Mouse (Mus musculus): Measurements from ENCODE around the gene Setd7. TPM values are rescaled to one million over a fixed set of nuclear protein-coding genes. Genes with fewer than 3 reads are reported as not detected.

Setd7 gene
- polyA plus RNA-seq, 1 experiment from 2014 or later = 2.5 TPM

DNA sequence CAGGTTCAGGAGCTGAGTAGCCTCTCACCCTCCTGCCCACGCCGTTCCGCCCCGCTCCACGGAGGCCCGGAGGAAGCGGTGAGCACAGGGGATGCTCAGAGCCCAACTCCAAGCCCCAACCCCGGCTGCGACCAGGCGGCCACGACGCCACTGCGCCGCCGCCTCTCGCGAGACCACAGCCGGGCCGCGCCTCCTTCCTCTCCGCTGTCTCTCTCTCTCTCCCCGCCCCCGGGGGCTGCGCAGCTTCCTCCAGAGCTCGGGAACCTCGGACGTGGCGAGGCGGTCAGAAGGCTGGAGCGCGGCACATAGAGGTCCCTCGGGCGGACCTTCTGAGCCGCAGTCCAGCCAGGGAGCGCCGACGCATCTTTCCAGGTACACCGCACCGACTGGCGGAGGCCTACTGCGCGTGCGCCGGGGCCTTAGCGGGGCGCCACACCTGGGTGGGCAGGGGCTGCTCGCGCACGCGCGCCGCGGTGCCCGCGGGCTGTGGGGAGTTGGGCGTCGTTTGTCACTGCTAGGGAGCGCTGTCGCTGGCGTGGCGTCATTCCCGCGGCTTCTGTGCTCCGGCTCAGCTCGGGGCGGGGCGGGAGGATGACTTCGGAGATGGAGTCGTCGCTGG lies 76.8 kb downstream of the Setd7 start, which contains the start of gene Rab33b:
Gene Rab33b (plus strand): TSS at position 180 of the 619 bp plus-strand sequence.
- peak within 1 kb of the TSS; percentile 96 for H3K4me2 ChIP-seq (replicated peaks; ENCODE audit: low read depth, low read length)
- H3K27me3 ChIP-seq (ENCODE audit: insufficient read depth, low read length) = no peaks in the 10 kb centered on the region
- H3K4me1 ChIP-seq (ENCODE audit: insufficient read depth, low read length) = peaks cover 18% of the 10 kb centered on the region
- ATAC-seq (ENCODE audit: low FRiP score, low TSS enrichment) = peak; percentile 98
- H3K9me3 ChIP-seq (ENCODE audit: low read length) = no peaks in the 10 kb centered on the region
- H3K9ac ChIP-seq (replicated peaks; ENCODE audit: low read length) = peak within 1 kb of the TSS; percentile 90
- WGBS = under 1% methylated on average over 70 of the region's 70 CpGs
- H3K36me3 ChIP-seq (ENCODE audit: insufficient read depth, low read length) = no peaks in the 10 kb centered on the region
- peak within 1 kb of the TSS; percentile 95 for H3K27ac ChIP-seq (ENCODE audit: low read length)
- peak within 1 kb of the TSS; percentile 76 for H3K4me3 ChIP-seq (ENCODE audit: low read length)

DNA sequence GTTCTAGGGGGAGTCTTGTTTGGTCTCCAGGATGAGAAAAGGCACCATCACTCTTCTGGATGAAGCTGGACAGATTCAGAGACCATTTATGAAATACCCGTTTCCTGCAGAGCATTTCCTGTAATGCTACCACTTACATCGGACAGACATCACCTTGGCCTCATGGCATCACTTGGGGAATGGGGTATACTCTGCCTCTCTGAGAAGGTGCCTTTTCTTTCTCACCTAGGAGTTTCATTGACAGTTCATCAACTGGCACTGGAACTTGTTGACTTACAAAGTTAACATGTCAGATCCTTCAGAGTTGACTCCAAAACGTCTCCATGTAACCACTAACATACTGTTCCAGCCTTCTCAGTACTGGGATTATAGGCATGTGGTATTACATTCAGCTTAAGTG lies 77.9 kb downstream of the Setd7 start:
- Histone ChIP-seq H3K4me1 (ENCODE audit: insufficient read depth, low read length) (peaks cover 18% of the 10 kb centered on the region), H3K4me3 (ENCODE audit: low read length) (peak overlapping the region; percentile 76), H3K27ac (ENCODE audit: low read length) (no peak overlapping the region), H3K4me2 (replicated peaks; ENCODE audit: low read depth, low read length) (peak overlapping the region; percentile 96), H3K36me3 (ENCODE audit: insufficient read depth, low read length) (no peaks in the 10 kb centered on the region), H3K9me3 (ENCODE audit: low read length) (no peaks in the 10 kb centered on the region), H3K9ac (replicated peaks; ENCODE audit: low read length) (peak overlapping the region; percentile 90), H3K27me3 (ENCODE audit: insufficient read depth, low read length) (no peaks in the 10 kb centered on the region)
- ATAC-seq (ENCODE audit: low FRiP score, low TSS enrichment) = no peak
- WGBS = 69% methylated on average over 3 of the region's 3 CpGs

DNA sequence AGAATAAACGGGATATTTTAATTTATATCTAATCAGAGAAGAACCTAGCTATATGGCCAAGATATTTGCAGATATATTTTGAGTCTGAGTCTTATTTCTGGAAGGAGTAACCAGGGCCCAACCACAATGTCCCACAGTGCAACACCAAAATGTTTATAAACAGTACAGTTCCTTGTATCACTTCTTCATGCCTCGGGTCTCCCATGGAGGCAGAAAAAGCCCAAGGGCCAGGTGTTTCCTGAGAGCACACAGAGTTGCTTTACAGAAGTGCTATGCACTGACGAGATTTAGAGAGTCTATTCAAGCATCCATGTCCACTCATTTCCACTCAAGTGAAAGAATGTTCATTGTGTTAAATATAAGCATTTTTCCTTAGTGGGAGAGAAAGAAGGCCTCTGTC lies 78.8 kb downstream of the Setd7 start:
- ATAC-seq (ENCODE audit: low FRiP score, low TSS enrichment) = no peak
- no peaks in the 10 kb centered on the region for H3K9me3 ChIP-seq (ENCODE audit: low read length)
- H3K4me2 ChIP-seq (replicated peaks; ENCODE audit: low read depth, low read length) = no peak overlapping the region
- no peaks in the 10 kb centered on the region for H3K27me3 ChIP-seq (ENCODE audit: insufficient read depth, low read length)
- H3K27ac ChIP-seq (ENCODE audit: low read length) = no peak overlapping the region
- no peaks in the 10 kb centered on the region for H3K36me3 ChIP-seq (ENCODE audit: insufficient read depth, low read length)
- peaks cover 18% of the 10 kb centered on the region for H3K4me1 ChIP-seq (ENCODE audit: insufficient read depth, low read length)
- WGBS = 64% methylated on average over 3 of the region's 3 CpGs
- H3K4me3 ChIP-seq (ENCODE audit: low read length) = no peak overlapping the region
- H3K9ac ChIP-seq (replicated peaks; ENCODE audit: low read length) = no peak overlapping the region

DNA sequence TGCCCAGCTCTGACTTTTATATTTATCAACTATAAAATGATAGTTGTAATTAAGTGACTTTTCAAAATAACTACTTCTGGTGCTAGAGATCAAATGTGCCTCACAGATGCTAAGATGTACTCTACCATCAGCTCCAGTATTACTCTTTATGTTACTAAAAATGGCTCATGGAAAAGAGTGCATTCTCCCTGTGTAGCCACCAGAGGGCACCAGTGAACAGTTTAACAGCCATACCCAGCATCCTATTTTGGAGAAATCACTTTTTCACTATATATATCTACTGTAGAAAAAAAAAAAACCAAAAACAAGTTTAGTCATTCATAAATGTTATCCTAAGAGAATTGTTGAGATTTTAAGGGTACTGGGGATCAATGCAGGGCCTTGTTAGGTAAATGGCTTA lies 79.6 kb downstream of the Setd7 start:
- Histone ChIP-seq H3K4me2 (replicated peaks; ENCODE audit: low read depth, low read length) (no peak overlapping the region), H3K27me3 (ENCODE audit: insufficient read depth, low read length) (no peaks in the 10 kb centered on the region), H3K9me3 (ENCODE audit: low read length) (no peaks in the 10 kb centered on the region), H3K36me3 (ENCODE audit: insufficient read depth, low read length) (no peaks in the 10 kb centered on the region), H3K4me3 (ENCODE audit: low read length) (no peak overlapping the region), H3K27ac (ENCODE audit: low read length) (no peak overlapping the region), H3K4me1 (ENCODE audit: insufficient read depth, low read length) (peaks cover 18% of the 10 kb centered on the region), H3K9ac (replicated peaks; ENCODE audit: low read length) (no peak overlapping the region)
- ATAC-seq (ENCODE audit: low FRiP score, low TSS enrichment) = no peak

DNA sequence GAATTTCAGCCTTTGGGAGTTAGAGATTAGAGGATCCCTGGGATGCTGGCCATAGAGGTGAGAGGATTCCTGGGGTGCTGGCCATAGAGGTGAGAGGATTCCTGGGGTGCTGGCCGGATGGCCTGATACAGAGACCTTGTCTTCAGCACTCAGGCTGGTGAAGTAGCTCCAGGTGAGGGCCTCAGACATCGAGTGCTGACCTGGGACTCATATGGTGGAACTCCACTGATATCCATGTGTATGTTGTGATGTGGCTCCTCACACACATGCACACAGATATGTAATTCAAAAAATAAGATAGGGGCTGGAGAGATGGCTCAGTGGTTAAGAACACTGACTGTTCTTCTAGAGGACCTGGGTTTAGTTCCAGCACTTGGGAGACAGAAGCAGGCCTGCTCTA lies 80.8 kb downstream of the Setd7 start:
- peaks cover 9% of the 10 kb centered on the region for H3K4me1 ChIP-seq (ENCODE audit: insufficient read depth, low read length)
- H3K4me3 ChIP-seq (ENCODE audit: low read length) = no peak overlapping the region
- no peaks in the 10 kb centered on the region for H3K9me3 ChIP-seq (ENCODE audit: low read length)
- no peak overlapping the region for H3K9ac ChIP-seq (replicated peaks; ENCODE audit: low read length)
- H3K4me2 ChIP-seq (replicated peaks; ENCODE audit: low read depth, low read length) = no peak overlapping the region
- 50% methylated on average over 2 of the region's 2 CpGs for WGBS
- no peaks in the 10 kb centered on the region for H3K36me3 ChIP-seq (ENCODE audit: insufficient read depth, low read length)
- ATAC-seq (ENCODE audit: low FRiP score, low TSS enrichment) = no peak
- no peak overlapping the region for H3K27ac ChIP-seq (ENCODE audit: low read length)
- H3K27me3 ChIP-seq (ENCODE audit: insufficient read depth, low read length) = no peaks in the 10 kb centered on the region

DNA sequence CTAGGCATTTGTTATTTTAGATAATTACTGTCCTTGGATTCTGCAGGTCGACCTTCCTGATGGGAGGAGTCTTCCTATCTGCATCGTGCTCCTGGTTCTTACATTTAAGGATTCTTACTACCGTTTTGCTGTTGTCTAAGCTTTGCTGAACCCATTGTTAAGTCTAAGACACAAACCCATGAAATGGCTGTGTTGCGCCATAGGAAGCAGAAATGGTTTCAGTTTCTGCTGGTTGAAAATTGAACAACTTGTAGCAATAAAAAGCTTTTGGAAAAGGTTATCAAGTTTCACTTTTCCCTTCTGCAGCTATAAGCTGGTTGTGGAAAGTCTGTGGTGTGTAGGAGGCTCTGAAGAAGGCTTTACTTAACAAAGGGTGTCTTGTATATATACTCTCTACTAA lies 85.0 kb downstream of the Setd7 start:
- H3K9ac ChIP-seq (replicated peaks; ENCODE audit: low read length) = no peak overlapping the region
- no peaks in the 10 kb centered on the region for H3K9me3 ChIP-seq (ENCODE audit: low read length)
- H3K36me3 ChIP-seq (ENCODE audit: insufficient read depth, low read length) = peaks cover 24% of the 10 kb centered on the region
- H3K4me3 ChIP-seq (ENCODE audit: low read length) = no peak overlapping the region
- no peak for ATAC-seq (ENCODE audit: low FRiP score, low TSS enrichment)
- WGBS = 70% methylated on average over 4 of the region's 4 CpGs
- no peaks in the 10 kb centered on the region for H3K4me1 ChIP-seq (ENCODE audit: insufficient read depth, low read length)
- no peak overlapping the region for H3K4me2 ChIP-seq (replicated peaks; ENCODE audit: low read depth, low read length)
- no peaks in the 10 kb centered on the region for H3K27me3 ChIP-seq (ENCODE audit: insufficient read depth, low read length)
- H3K27ac ChIP-seq (ENCODE audit: low read length) = no peak overlapping the region

DNA sequence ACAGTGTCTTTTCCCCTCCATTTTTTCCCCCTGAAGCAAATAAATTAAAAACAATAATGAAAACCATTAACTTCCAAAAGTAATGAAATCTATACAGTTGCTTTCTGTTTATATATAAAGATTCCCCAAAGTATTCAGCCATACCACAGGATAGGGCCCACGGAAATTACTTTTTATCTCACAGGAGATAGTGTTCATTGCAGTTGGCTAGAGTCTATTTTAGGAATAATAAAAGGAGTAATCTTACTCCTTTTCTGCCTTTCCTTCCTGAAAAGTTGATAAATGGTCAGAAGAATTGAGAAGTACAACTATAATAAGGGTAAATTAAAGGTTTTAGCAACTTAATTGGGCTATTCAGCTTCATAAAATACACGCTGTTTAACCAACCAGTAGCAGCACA lies 92.1 kb downstream of the Setd7 start:
- Histone ChIP-seq H3K4me2 (replicated peaks; ENCODE audit: low read depth, low read length) (no peak overlapping the region), H3K4me1 (ENCODE audit: insufficient read depth, low read length) (no peaks in the 10 kb centered on the region), H3K27ac (ENCODE audit: low read length) (no peak overlapping the region), H3K4me3 (ENCODE audit: low read length) (no peak overlapping the region), H3K9me3 (ENCODE audit: low read length) (no peaks in the 10 kb centered on the region), H3K27me3 (ENCODE audit: insufficient read depth, low read length) (no peaks in the 10 kb centered on the region), H3K36me3 (ENCODE audit: insufficient read depth, low read length) (peaks cover 59% of the 10 kb centered on the region), H3K9ac (replicated peaks; ENCODE audit: low read length) (no peak overlapping the region)
- no peak for ATAC-seq (ENCODE audit: low FRiP score, low TSS enrichment)
- WGBS = 94% methylated on average over 2 of the region's 2 CpGs

Other genes with a start within 250 kb of the Setd7 start
- gene Elf2, start 220.2 kb downstream of the Setd7 start, polyA plus RNA-seq (2015; fragmentation: Nextera tagmentation; extraction: Ambion mirVana) = 62.9 and 64.4 TPM in 2 replicates
- 7.3 and 10.5 TPM in 2 replicates for gene Mgarp, start 164.1 kb downstream of the Setd7 start, polyA plus RNA-seq (2015; fragmentation: Nextera tagmentation; extraction: Ambion mirVana)
- gene Ndufc1, start 151.9 kb downstream of the Setd7 start, polyA plus RNA-seq (2015; fragmentation: Nextera tagmentation; extraction: Ambion mirVana) = 672 and 707 TPM in 2 replicates
- 37.7 and 40.9 TPM in 2 replicates for gene Naa15, start 145.7 kb downstream of the Setd7 start, polyA plus RNA-seq (2015; fragmentation: Nextera tagmentation; extraction: Ambion mirVana)
- gene Rab33b, start 77.0 kb downstream of the Setd7 start, polyA plus RNA-seq (2015; fragmentation: Nextera tagmentation; extraction: Ambion mirVana) = 22.5 and 23.2 TPM in 2 replicates
- 1.1 and 1.6 TPM in 2 replicates for gene Mgst2, start 99.5 kb upstream of the Setd7 start, polyA plus RNA-seq (2015; fragmentation: Nextera tagmentation; extraction: Ambion mirVana)

Measured in kidney, embryonic 16.5 days (tissue).